Mouse (Mus musculus): ENCODE results near the gene Stat3. TPM values are rescaled to one million over a fixed set of nuclear protein-coding genes. Genes with fewer than 3 reads are reported as not detected.

Stat3 gene
- total and polyA plus RNA-seq, 3 experiments, result 35.9 to 69.2 (median 51.1) TPM

DNA sequence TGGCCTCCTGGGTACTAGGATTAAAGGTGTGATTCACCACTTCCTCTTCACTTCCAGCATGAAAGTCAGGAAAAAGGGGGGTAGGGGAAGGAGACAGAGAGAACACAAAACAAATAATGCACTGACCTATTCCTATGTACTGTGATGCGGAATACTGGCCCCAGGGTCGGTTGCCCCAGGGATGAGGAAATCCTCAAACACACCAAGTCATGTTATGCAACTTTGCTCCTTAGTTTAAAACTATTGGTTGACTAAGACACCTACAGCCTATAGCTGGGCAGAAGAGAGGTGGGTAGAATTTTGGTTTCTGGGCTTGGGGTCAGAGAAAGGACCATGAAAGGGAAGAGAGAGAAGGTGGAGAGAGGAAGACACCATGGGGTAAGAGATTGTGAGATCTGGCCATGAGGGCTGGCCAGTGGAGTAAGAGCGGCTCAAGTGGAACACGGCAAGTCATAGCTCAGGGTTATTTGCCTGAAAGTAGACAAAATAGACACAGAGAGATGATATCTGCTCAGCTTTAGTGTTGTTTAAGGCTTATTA lies 22.8 kb downstream of the Stat3 start:
- H3K9me3 ChIP-seq (replicated peaks; ENCODE audit: low read length), result peaks cover 6% of the 10 kb centered on the region

DNA sequence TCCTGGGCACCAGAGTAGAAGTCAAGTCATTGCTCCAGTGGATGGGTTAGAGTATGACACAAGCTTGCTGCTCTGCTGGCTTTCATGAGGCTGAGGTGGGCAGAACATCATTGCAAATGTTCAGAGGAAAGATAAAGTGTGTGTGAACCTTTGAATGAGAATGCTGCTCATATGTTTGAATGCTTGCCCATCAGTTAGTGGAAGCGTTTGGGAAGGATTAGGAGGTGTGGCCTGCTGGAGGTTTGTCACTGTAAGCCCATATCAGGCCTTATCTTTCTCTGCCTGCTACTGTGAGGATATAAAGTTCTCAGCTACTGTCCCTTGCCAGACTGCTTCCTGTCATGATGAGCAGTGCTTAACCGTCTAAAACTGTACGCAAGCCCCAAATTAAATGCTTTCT lies 24.3 kb downstream of the Stat3 start:
- H3K9ac ChIP-seq (ENCODE audit: insufficient read depth, low read depth), result no peak overlapping the region
- in situ Hi-C loops (cut with MboI; ENCODE audit: low pct_ligation_motif_present, low pct_unique_long_range_greater_than_20kb, low sequenced_read_pairs) (no loop called here), dilution Hi-C loops (cut with MboI; ENCODE audit: extremely low pct_ligation_motif_present, extremely low pct_unique_long_range_greater_than_20kb, low sequenced_read_pairs) (no loop called here)
- no peak overlapping the region for H3K27ac ChIP-seq (ENCODE audit: insufficient read depth, low read depth)
- no peak for DNase-seq (ENCODE audit: extremely low read depth)
- H3K9me3 ChIP-seq (replicated peaks; ENCODE audit: low read length), result peaks cover 6% of the 10 kb centered on the region
- peaks cover 5% of the 10 kb centered on the region; the same call in 1 of the 2 replicates for H3K79me2 ChIP-seq (replicated peaks; ENCODE audit: control insufficient read depth, extremely low read depth, insufficient read depth, poor library complexity, severe bottlenecking)
- TF ChIP-seq GABPA (IDR thresholded peaks at IDR 0.05; ENCODE audit: insufficient replicate concordance, low read depth, low read length) (no peak), CHD2 (IDR thresholded peaks at IDR 0.05; ENCODE audit: low read length) (no peak), USF2 (conservative IDR thresholded peaks at IDR 0.05; ENCODE audit: low read depth, low read length) (no peak), HCFC1 (IDR thresholded peaks at IDR 0.05; ENCODE audit: low read depth, low read length) (no peak), EP300 (IDR thresholded peaks at IDR 0.05; ENCODE audit: low read length) (no peak)
- no peak overlapping the region for H3K4me3 ChIP-seq (replicated peaks in 1 of 3; ENCODE audit: low read depth in 2 of 3, low read length in 2 of 3, poor library complexity in 1 of 3)
- H3K36me3 ChIP-seq (replicated peaks in 1 of 2; ENCODE audit: control insufficient read depth in 1 of 2, insufficient read depth in 1 of 2, low read length in 1 of 2), result peaks cover 31 to 78% of the 10 kb centered on the region in 2 experiments
- no peaks in the 10 kb centered on the region for H3K27me3 ChIP-seq (replicated peaks)
- no peak overlapping the region for H3K4me2 ChIP-seq (ENCODE audit: insufficient read depth, low read depth, poor library complexity, severe bottlenecking)
- H3K4me1 ChIP-seq (ENCODE audit: control insufficient read depth in 1 of 2, insufficient read depth in 2 of 2), result peaks cover 6 to 32% of the 10 kb centered on the region in 2 experiments

More for the DNA sequence above, 22.8 kb downstream of the Stat3 start:
- DNase-seq (ENCODE audit: extremely low read depth), result no peak
- in situ Hi-C loops (cut with MboI; ENCODE audit: low pct_ligation_motif_present, low pct_unique_long_range_greater_than_20kb, low sequenced_read_pairs) (no loop called here), dilution Hi-C loops (cut with MboI; ENCODE audit: extremely low pct_ligation_motif_present, extremely low pct_unique_long_range_greater_than_20kb, low sequenced_read_pairs) (no loop called here)
- peaks cover 5% of the 10 kb centered on the region; the same call in 1 of the 2 replicates for H3K79me2 ChIP-seq (replicated peaks; ENCODE audit: control insufficient read depth, extremely low read depth, insufficient read depth, poor library complexity, severe bottlenecking)
- H3K9ac ChIP-seq (ENCODE audit: insufficient read depth, low read depth), result no peak overlapping the region
- H3K4me3 ChIP-seq (replicated peaks in 1 of 3; ENCODE audit: low read depth in 2 of 3, low read length in 2 of 3, poor library complexity in 1 of 3), result no peak overlapping the region
- H3K4me1 ChIP-seq (ENCODE audit: control insufficient read depth in 1 of 2, insufficient read depth in 2 of 2), result peaks cover 9 to 41% of the 10 kb centered on the region in 2 experiments
- no peak for TF ChIP-seq BHLHE40 (IDR thresholded peaks at IDR 0.05; ENCODE audit: low read depth, low read length)
- no peak for TF ChIP-seq JUN (IDR thresholded peaks at IDR 0.05; ENCODE audit: insufficient read depth, low read depth, low read length)
- no peak for TF ChIP-seq USF2 (conservative IDR thresholded peaks at IDR 0.05; ENCODE audit: low read depth, low read length)
- TF ChIP-seq ZMIZ1 (IDR thresholded peaks at IDR 0.05; ENCODE audit: low read depth, low read length), result no peak
- no peak overlapping the region for H3K4me2 ChIP-seq (ENCODE audit: insufficient read depth, low read depth, poor library complexity, severe bottlenecking)
- no peaks in the 10 kb centered on the region for H3K27me3 ChIP-seq (replicated peaks)
- no peak overlapping the region for H3K27ac ChIP-seq (ENCODE audit: insufficient read depth, low read depth)
- H3K36me3 ChIP-seq (replicated peaks in 1 of 2; ENCODE audit: control insufficient read depth in 1 of 2, insufficient read depth in 1 of 2, low read length in 1 of 2), result peaks cover 21 to 75% of the 10 kb centered on the region in 2 experiments

GRCm38 (mm10) chr11:100914415-100914814 lies 24.9 kb downstream of the Stat3 start:
- Histone ChIP-seq H3K4me3 (replicated peaks in 1 of 3; ENCODE audit: low read depth in 2 of 3, low read length in 2 of 3, poor library complexity in 1 of 3) (no peak overlapping the region), H3K9me3 (replicated peaks; ENCODE audit: low read length) (peaks cover 6% of the 10 kb centered on the region), H3K79me2 (replicated peaks; ENCODE audit: control insufficient read depth, extremely low read depth, insufficient read depth, poor library complexity, severe bottlenecking) (peaks cover 5% of the 10 kb centered on the region; the same call in 1 of the 2 replicates), H3K27me3 (replicated peaks) (no peaks in the 10 kb centered on the region), H3K36me3 (replicated peaks in 1 of 2; ENCODE audit: control insufficient read depth in 1 of 2, insufficient read depth in 1 of 2, low read length in 1 of 2) (peaks cover 36 to 83% of the 10 kb centered on the region in 2 experiments), H3K27ac (ENCODE audit: insufficient read depth, low read depth) (no peak overlapping the region), H3K4me1 (ENCODE audit: control insufficient read depth in 1 of 2, insufficient read depth in 2 of 2) (peaks cover 6 to 32% of the 10 kb centered on the region in 2 experiments), H3K4me2 (ENCODE audit: insufficient read depth, low read depth, poor library complexity, severe bottlenecking) (no peak overlapping the region), H3K9ac (ENCODE audit: insufficient read depth, low read depth) (no peak overlapping the region)
- no peak for TF ChIP-seq TBP (conservative IDR thresholded peaks at IDR 0.05; ENCODE audit: low read depth, low read length)
- no peak for TF ChIP-seq IRF4 (IDR thresholded peaks at IDR 0.05; ENCODE audit: low read depth, low read length)
- no peak for TF ChIP-seq NRF1 (IDR thresholded peaks at IDR 0.05; ENCODE audit: low read depth, low read length)
- no peak for TF ChIP-seq PAX5 (IDR thresholded peaks at IDR 0.05; ENCODE audit: low read length)
- no peak for TF ChIP-seq BHLHE40 (IDR thresholded peaks at IDR 0.05; ENCODE audit: low read depth, low read length)
- no peak for TF ChIP-seq NELFE (IDR thresholded peaks at IDR 0.05; ENCODE audit: low read depth, low read length)
- no peak for TF ChIP-seq MAZ (IDR thresholded peaks at IDR 0.05; ENCODE audit: low read depth, low read length)
- no peak for TF ChIP-seq USF1 (IDR thresholded peaks at IDR 0.05; ENCODE audit: low read depth, low read length)
- TF ChIP-seq MAFK (IDR thresholded peaks at IDR 0.05; ENCODE audit: insufficient replicate concordance, low read length), result no peak
- no peak for TF ChIP-seq MYC (IDR thresholded peaks at IDR 0.05; ENCODE audit: low read depth, low read length)
- in situ Hi-C loops (cut with MboI; ENCODE audit: low pct_ligation_motif_present, low pct_unique_long_range_greater_than_20kb, low sequenced_read_pairs), result no loop called here
- dilution Hi-C loops (cut with MboI; ENCODE audit: extremely low pct_ligation_motif_present, extremely low pct_unique_long_range_greater_than_20kb, low sequenced_read_pairs), result no loop called here
- no peak for DNase-seq (ENCODE audit: extremely low read depth)

All from CH12.LX (cell line).